Mouse (Mus musculus): ENCODE results near the gene Olfr836. TPM values are rescaled to one million over a fixed set of nuclear protein-coding genes. Genes with fewer than 3 reads are reported as not detected.
"Not testable (repeated sequence)": the region's sequence is repeated elsewhere in the genome, so short reads cannot be mapped to it uniquely, and the experiment has no call there.

The Olfr836 gene
- total RNA-seq (2021) = not detected

DNA sequence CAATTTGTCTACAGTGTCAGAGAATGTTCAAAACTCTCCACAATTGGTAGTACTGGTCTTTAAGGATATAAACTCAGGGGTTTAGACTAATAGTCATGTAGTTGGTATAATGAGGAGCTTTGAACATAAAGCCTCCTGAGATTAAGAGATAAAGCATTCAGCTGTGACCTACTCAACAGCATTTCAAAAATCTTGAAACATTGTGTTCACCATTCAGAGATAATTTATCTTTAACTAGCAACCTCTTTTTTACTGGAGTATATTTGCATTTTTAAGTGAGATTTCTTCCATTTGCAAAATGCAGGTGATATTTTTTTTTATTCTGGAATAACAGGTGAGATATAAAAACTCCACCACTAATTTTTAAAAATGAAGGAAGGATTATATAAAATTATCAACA is at the start of gene Olfr836:
Olfr836 (plus strand) TSS at position 301 of the 400 bp plus-strand sequence.
- no peak for DNase-seq (ENCODE audit: low spot score)
- intact Hi-C loops (cut with DNase I) = no loop called here

DNA sequence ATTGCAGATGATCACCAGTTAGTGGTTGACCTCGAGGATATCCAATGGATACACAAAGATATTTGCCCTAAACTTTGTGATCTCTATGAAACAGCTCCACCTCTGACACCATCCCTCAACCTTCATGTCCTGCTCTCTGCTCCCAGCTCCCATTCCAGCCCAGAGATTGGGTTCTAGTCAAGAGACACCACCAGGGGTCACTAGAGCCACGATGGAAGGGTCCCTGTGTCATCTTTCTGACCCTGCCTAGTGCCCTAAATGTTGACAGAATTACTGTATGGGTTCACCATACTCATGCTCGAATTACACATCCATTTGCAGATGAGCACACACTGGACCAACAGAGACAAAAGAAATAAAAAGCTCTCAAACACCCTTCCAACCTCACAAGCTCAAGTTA is 35.2 kb upstream of the Olfr836 start:
- no peak for DNase-seq (ENCODE audit: low spot score)
- intact Hi-C loops (cut with DNase I) = no loop called here

DNA sequence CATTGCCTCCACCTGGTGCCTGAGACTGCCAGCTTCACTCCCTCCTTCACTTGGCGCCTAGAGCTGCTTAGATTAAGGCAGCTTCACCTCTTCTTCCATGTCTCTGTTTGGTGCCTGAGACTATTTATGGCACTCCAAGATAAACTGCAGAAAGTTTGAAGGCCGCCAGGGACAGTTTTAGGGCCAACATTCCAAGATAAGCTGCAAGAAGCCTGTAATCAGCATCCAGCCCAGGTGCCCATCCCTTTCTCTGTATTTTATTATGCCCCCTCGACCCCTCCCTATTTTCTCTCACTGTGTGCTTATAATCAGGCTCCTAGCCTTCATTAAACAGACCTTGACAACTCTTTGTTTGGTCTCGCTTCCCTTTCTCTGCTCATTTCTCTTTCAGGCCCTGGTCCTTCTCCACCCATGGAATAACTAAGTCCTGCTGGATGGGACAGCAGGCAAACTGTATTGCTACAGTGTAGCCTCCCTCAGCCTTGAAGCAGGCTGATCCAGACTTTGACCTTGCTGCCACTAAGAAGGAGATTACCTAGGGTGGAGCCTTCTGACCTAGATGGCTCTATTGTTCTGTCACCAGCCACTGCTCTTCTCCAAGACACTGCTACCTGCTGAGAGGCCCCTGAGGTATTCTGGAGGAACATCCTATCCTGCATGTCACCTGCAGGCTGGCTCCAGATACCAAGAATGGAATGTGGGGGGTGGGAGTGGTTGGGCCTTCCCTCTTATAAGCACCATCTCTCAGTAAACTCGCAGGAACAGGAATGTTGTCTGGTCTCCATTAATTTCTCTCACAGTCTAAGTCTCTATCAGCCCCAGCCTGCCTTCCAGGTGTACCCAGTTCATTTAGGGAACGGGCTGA is 27.1 kb upstream of the Olfr836 start:
- DNase-seq (ENCODE audit: low spot score); intact Hi-C loops (cut with DNase I): not testable (repeated sequence)

DNA sequence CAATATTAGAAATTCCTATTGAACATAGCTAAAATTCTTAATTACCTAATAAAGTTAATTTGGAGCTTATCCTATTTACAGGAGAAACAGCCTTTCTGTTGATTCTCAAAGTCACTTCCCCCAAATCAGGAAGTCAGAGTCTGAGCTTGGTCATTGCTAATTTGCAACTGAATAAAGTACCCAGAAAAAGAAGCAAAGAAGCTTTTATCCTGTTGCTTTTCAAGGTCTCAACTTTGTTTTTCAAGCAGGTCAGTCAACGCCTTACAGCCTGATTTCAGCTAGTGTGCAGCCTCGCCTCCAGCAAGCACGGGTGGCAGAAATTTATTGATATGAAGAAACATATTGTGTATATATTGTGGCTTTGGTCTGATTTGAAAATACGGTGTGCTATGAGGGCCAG is 22.9 kb upstream of the Olfr836 start:
- DNase-seq (ENCODE audit: low spot score) = no peak
- intact Hi-C loops (cut with DNase I) = no loop called here

DNA sequence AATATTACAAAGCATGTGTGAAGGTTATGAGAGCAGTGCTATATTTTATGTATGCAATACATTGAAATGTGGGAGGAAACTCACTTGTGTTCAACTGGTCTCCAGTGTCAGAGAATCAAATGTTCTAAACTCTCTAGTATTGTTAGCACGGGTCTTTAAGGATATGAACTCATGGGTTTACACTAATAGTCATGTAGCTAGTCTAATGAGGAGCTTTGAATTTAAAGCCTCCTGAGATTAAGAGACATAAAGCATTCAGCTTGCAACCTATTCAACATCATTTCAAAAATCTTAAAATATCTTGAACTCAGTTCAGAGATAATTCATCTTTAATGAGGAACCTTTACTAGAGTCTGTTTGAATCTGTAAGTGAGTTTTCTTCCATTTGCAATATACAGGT is 15.8 kb downstream of the Olfr836 start, which contains the start of gene Olfr837:
Olfr837 (plus strand) TSS at position 301 of the 400 bp plus-strand sequence.
- intact Hi-C loops (cut with DNase I) = no loop called here

More for the DNA sequence above, 15.8 kb downstream of the Olfr836 start, which contains the start of gene Olfr837:
- DNase-seq (ENCODE audit: low spot score) = no peak

Other genes starting within 250 kb of the Olfr836 start
- gene Olfr830, start 245.7 kb upstream of the Olfr836 start, total RNA-seq (2021) = not detected
- gene Olfr832, start 183.3 kb upstream of the Olfr836 start, total RNA-seq (2021) = not detected
- not detected for gene Olfr834, start 132.4 kb upstream of the Olfr836 start, total RNA-seq (2021)
- not detected for gene Olfr835, start 87.6 kb upstream of the Olfr836 start, total RNA-seq (2021)
- gene Olfr837, start 15.9 kb downstream of the Olfr836 start, total RNA-seq (2021) = not detected
- gene Olfr839-ps1, start 56.9 kb downstream of the Olfr836 start, total RNA-seq (2021) = not detected
- gene Olfr843, start 131.6 kb downstream of the Olfr836 start, total RNA-seq (2021) = not detected
- gene Olfr844, start 196.0 kb downstream of the Olfr836 start, total RNA-seq (2021) = not detected
- not detected for gene Olfr845, start 216.1 kb downstream of the Olfr836 start, total RNA-seq (2021)
- not detected for gene Olfr846, start 243.6 kb downstream of the Olfr836 start, total RNA-seq (2021)

Measured in heart, postnatal 25 days (tissue).